Mouse (Mus musculus) erythroblast, embryonic 14.5 days (primary cell): ENCODE data around the gene Gipc1.

Experiments
- GATA1 ChIP-seq: IDR thresholded peaks from 2 replicates; pipeline ENCODE4 v1.6.1; 2012; ENCODE audit warnings: low read length, inconsistent platforms, mixed read lengths
- TAL1 ChIP-seq: IDR thresholded peaks from 3 replicates; pipeline ENCODE4 v1.6.1; 2012; ENCODE audit warnings: low read length, inconsistent platforms, mixed read lengths

- TF ChIP-seq TAL1 (no peak), GATA1 (no peak)
These were observed 12.8 kb upstream of the Gipc1 start for GRCm38 (mm10) chr8:83639649-83640048.
